Mouse (Mus musculus): ENCODE measurements around the gene Clrn2. TPM values are rescaled to one million over a fixed set of nuclear protein-coding genes. Genes with fewer than 3 reads are reported as not detected.
A peak's percentile ranks its signal among the peaks of the same experiment; 100 is the strongest.

Gene Clrn2
- polyA plus RNA-seq, 1 experiment from 2014 or later, result not detected

DNA sequence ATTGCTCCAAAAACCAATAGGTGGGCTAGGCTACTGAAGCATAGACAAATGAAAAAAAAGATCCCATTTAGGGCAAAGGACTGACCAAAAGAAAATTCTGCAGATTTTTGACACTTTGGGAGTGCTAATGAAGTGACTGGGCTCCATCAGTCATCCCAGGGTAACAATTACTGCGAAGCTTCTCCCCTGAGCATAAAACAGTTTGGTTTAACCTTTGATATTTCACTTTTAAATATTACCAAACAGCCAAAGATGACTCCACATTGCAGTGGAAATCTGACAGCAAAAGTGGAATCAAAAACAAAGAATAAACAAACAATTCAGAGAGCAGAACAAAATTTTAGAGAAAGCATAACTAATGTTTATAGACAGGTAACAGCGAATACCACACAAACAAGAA, 27.6 kb downstream of the Clrn2 start:
- Histone ChIP-seq H3K27ac (ENCODE audit: low read depth) (no peak overlapping the region), H3K9ac (replicated peaks) (no peak overlapping the region), H3K9me3 (ENCODE audit: low read length) (no peaks in the 10 kb centered on the region), H3K4me2 (ENCODE audit: low read depth, low read length) (no peak overlapping the region), H3K27me3 (ENCODE audit: insufficient read depth, low read length) (no peaks in the 10 kb centered on the region), H3K4me1 (ENCODE audit: insufficient read depth) (no peaks in the 10 kb centered on the region), H3K36me3 (replicated peaks; ENCODE audit: insufficient read depth, low read length) (no peaks in the 10 kb centered on the region), H3K4me3 (ENCODE audit: low read depth, low read length) (no peak overlapping the region)
- WGBS (ENCODE audit: insufficient replicate concordance), result 77% methylated on average over 2 of the region's 2 CpGs
- no peak for DNase-seq
- TF ChIP-seq CTCF (IDR thresholded peaks at IDR 0.05; ENCODE audit: low read depth), result no peak
- no peak for TF ChIP-seq EP300 (IDR thresholded peaks at IDR 0.05; ENCODE audit: low read depth)
- ATAC-seq, result no peak

DNA sequence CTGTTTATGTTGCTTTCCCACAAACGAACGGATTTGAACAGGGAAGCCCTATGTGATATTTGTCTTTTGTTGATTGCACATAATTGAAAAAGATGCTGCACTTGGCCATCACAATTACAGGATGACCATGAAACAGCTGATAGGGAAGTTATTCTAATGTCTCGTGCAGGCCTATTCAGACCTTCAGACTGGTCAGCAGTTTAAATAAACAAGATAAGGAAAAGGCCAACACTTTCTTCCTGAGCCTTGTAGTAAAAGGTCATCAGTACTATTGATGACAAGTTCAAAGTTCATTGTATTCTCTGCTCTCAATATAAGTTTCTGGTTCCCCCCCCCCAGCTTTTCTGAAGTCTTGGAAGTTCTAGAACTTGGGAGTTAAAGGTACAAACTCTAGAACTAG, 29.1 kb downstream of the Clrn2 start:
- DNase-seq, result no peak
- WGBS (ENCODE audit: insufficient replicate concordance), result 35% methylated on average over 3 of the region's 3 CpGs

DNA sequence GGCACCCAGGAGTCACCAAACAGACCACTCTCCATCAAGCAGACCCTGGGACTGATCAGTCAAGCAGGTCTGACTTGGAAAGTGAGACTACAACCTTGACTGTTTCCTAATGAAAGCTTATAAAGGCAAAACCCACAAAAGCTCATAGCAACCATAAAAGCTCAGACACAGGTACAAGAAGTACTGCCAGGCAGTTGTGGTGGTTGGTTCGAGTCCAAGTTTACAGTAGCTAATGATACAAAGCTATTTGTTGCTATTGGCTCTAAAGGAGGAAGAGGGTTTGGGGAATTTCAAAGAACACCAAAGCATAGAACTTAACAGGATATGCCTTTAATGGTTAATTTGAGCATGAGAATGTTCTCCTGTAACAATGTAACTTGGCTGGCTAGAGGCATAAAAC, 30.1 kb downstream of the Clrn2 start:
- DNase-seq, result no peak
- ATAC-seq, result no peak
- Histone ChIP-seq H3K27me3 (ENCODE audit: insufficient read depth, low read length) (no peaks in the 10 kb centered on the region), H3K4me2 (ENCODE audit: low read depth, low read length) (no peak overlapping the region), H3K9me3 (ENCODE audit: low read length) (no peaks in the 10 kb centered on the region), H3K27ac (ENCODE audit: low read depth) (no peak overlapping the region), H3K4me3 (ENCODE audit: low read depth, low read length) (no peak overlapping the region), H3K4me1 (ENCODE audit: insufficient read depth) (no peaks in the 10 kb centered on the region), H3K9ac (replicated peaks) (no peak overlapping the region), H3K36me3 (replicated peaks; ENCODE audit: insufficient read depth, low read length) (no peaks in the 10 kb centered on the region)
- 75% methylated on average over 1 of the region's 1 CpGs for WGBS (ENCODE audit: insufficient replicate concordance)
- TF ChIP-seq CTCF (IDR thresholded peaks at IDR 0.05; ENCODE audit: low read depth) (no peak), EP300 (IDR thresholded peaks at IDR 0.05; ENCODE audit: low read depth) (no peak)

More for the DNA sequence above, 29.1 kb downstream of the Clrn2 start:
- TF ChIP-seq CTCF (IDR thresholded peaks at IDR 0.05; ENCODE audit: low read depth), result no peak
- TF ChIP-seq EP300 (IDR thresholded peaks at IDR 0.05; ENCODE audit: low read depth), result no peak
- H3K4me1 ChIP-seq (ENCODE audit: insufficient read depth), result no peaks in the 10 kb centered on the region
- no peak overlapping the region for H3K4me2 ChIP-seq (ENCODE audit: low read depth, low read length)
- no peak overlapping the region for H3K4me3 ChIP-seq (ENCODE audit: low read depth, low read length)
- H3K9ac ChIP-seq (replicated peaks), result no peak overlapping the region
- H3K9me3 ChIP-seq (ENCODE audit: low read length), result no peaks in the 10 kb centered on the region
- no peak for ATAC-seq
- no peaks in the 10 kb centered on the region for H3K36me3 ChIP-seq (replicated peaks; ENCODE audit: insufficient read depth, low read length)
- H3K27ac ChIP-seq (ENCODE audit: low read depth), result no peak overlapping the region
- no peaks in the 10 kb centered on the region for H3K27me3 ChIP-seq (ENCODE audit: insufficient read depth, low read length)

DNA sequence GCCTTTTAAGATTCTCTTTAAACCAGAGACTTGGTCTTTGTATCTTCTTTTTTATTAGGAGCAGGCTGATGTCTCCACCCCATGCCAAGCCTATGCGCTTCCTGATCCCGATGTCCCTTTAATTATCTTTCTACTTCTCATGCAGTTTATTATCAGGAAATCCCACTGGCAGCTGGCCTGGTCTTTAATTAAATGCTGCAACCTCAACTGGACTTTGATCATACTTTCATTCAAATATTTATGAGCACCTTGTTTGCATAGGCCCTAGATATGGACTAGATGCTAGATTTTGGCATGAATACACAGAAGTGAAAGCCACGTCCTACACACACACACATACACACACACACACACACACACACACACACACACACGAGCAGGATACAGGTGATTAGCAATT, 38.2 kb downstream of the Clrn2 start:
- H3K9ac ChIP-seq (replicated peaks), result no peak overlapping the region
- no peak overlapping the region for H3K4me2 ChIP-seq (ENCODE audit: low read depth, low read length)
- no peak overlapping the region for H3K4me3 ChIP-seq (ENCODE audit: low read depth, low read length)
- DNase-seq, result no peak
- H3K27ac ChIP-seq (ENCODE audit: low read depth), result no peak overlapping the region
- H3K4me1 ChIP-seq (ENCODE audit: insufficient read depth), result peaks cover 14% of the 10 kb centered on the region
- 55% methylated on average over 4 of the region's 4 CpGs for WGBS (ENCODE audit: insufficient replicate concordance)
- TF ChIP-seq CTCF (IDR thresholded peaks at IDR 0.05; ENCODE audit: low read depth) (no peak), EP300 (IDR thresholded peaks at IDR 0.05; ENCODE audit: low read depth) (no peak)
- no peaks in the 10 kb centered on the region; the same call in 1 of the 2 replicates for H3K36me3 ChIP-seq (replicated peaks; ENCODE audit: insufficient read depth, low read length)
- no peak for ATAC-seq
- H3K27me3 ChIP-seq (ENCODE audit: insufficient read depth, low read length), result no peaks in the 10 kb centered on the region
- no peaks in the 10 kb centered on the region for H3K9me3 ChIP-seq (ENCODE audit: low read length)

DNA sequence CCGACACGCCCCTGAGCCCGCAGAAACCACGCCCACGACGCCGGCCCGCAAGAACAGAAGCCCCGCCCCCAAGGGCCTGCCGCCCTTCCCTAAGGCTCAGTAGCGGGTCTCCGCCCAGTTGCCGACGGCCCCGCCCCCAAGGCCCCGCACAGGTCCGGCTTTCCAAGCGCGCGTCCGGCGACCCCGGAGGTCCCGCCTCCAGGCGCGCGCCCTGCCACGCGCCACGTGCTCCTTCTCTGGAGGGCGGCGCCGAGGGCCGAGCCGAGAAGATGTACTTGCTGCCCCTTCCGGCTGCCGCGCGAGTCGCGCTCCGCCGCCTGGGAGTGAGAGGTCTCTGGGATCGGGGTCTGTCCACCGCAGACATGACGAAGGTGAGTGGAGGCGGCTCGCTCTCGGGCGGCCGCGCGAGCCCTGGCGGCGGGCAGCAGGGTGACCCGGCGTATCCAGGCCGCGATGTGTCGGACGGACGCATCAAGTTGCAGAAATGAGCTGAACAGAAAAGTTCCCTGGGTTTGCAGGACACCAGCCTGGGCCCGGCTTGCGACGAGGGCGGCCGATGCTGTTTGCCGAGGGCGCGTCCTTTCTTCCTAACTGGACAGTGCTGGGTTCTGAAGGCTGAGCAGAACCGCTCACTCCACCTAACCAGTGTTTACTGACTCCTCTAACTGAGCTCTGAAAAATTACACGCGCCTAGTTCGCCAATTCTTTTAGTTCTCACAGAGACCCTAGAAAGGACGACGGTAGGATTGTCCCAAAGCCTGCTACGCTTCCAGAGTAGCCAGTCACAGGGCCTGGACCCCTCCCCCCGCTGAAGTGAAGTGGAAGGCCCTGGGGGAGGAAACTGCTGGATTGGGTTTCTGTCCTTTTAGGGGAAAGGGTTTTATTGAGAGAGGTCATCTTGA, 39.9 kb downstream of the Clrn2 start, which contains the start of gene Lap3:
Gene Lap3 (plus strand): TSS at position 184 of the 902 bp plus-strand sequence.
- TF ChIP-seq CTCF (IDR thresholded peaks at IDR 0.05; ENCODE audit: low read depth) (peak; percentile 47), EP300 (IDR thresholded peaks at IDR 0.05; ENCODE audit: low read depth) (no peak)
- peaks cover 1% of the 10 kb centered on the region; the same call in 1 of the 2 replicates for H3K36me3 ChIP-seq (replicated peaks; ENCODE audit: insufficient read depth, low read length)
- no peaks in the 10 kb centered on the region for H3K9me3 ChIP-seq (ENCODE audit: low read length)
- peak within 1 kb of the TSS; percentile 95 for H3K4me2 ChIP-seq (ENCODE audit: low read depth, low read length)
- peak within 1 kb of the TSS; percentile 65 for H3K4me3 ChIP-seq (ENCODE audit: low read depth, low read length)
- peak; percentile 99 for DNase-seq
- peaks cover 14% of the 10 kb centered on the region for H3K4me1 ChIP-seq (ENCODE audit: insufficient read depth)
- ATAC-seq, result peak; percentile 98
- H3K27me3 ChIP-seq (ENCODE audit: insufficient read depth, low read length), result no peaks in the 10 kb centered on the region
- peak within 1 kb of the TSS; percentile 88 for H3K27ac ChIP-seq (ENCODE audit: low read depth)
- H3K9ac ChIP-seq (replicated peaks), result peak within 1 kb of the TSS; percentile 82
- WGBS (ENCODE audit: insufficient replicate concordance), result under 1% methylated on average over 77 of the region's 78 CpGs

DNA sequence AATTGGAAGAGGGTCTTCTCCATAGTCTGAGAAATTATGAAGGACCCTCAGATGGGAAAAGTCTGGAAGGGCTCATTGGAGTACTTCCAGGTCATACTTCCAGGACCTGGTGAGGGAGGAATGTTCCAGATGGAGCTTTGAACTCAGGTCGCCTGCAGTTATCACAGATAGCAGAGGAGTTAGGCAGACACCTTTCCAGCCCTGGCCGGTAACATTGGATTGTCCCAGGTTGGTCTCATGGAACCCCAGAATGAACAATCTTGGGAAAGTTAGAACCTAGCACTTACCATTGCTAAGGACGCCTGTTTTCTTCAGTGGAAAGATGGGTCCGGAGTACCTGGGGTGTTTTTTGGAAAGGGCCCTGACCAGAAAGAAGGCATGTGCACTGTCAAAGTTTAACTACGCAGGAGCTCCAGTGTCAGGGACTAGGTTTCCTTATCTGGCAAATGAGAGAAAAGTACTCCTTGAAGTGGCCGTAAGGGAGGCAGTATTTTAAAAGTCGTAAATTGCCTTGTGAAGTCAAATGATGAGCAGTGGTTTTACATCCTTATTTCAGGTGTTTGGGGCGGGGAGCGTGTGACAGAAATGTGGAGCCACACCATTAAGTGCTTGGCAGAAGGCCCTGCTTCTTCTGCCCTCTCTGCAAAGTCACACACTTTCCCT, 40.7 kb downstream of the Clrn2 start:
- 51% methylated on average over 9 of the region's 9 CpGs for WGBS (ENCODE audit: insufficient replicate concordance)
- Histone ChIP-seq H3K27me3 (ENCODE audit: insufficient read depth, low read length) (no peaks in the 10 kb centered on the region), H3K4me2 (ENCODE audit: low read depth, low read length) (peak overlapping the region; percentile 95), H3K9me3 (ENCODE audit: low read length) (no peaks in the 10 kb centered on the region), H3K4me3 (ENCODE audit: low read depth, low read length) (peak overlapping the region; percentile 65), H3K36me3 (replicated peaks; ENCODE audit: insufficient read depth, low read length) (peaks cover 7% of the 10 kb centered on the region; the same call in 1 of the 2 replicates), H3K4me1 (ENCODE audit: insufficient read depth) (peaks cover 14% of the 10 kb centered on the region), H3K27ac (ENCODE audit: low read depth) (peak overlapping the region; percentile 88; the same call in 1 of the 2 replicates), H3K9ac (replicated peaks) (peak overlapping the region; percentile 82)
- TF ChIP-seq EP300 (IDR thresholded peaks at IDR 0.05; ENCODE audit: low read depth) (no peak), CTCF (IDR thresholded peaks at IDR 0.05; ENCODE audit: low read depth) (no peak)
- DNase-seq (no peak), ATAC-seq (no peak)
